Mouse (Mus musculus): ENCODE measurements at regions not wholly inside any gene's neighbourhood (a gene's known extent, or its start where the extent isn't known, plus 50 kb on each side); places are given as distances from the start of the nearest gene placed in this dataset.
A peak's percentile ranks its signal among the peaks of the same experiment; 100 is the strongest.

- no peak for DNase-seq (ENCODE audit: low spot score)
These were observed 69.0 kb upstream of the Atrnl1 start for GRCm38 (mm10) chr19:57541693-57542314.

- no peak for DNase-seq (ENCODE audit: low spot score)
These were observed 68.3 kb upstream of the Atrnl1 start for GRCm38 (mm10) chr19:57542506-57542905.

GRCm38 (mm10) chr19:57543681-57544214 is 67.1 kb upstream of the Atrnl1 start:
- DNase-seq (ENCODE audit: low spot score), result no peak

GRCm38 (mm10) chr19:57544229-57544879 is 66.5 kb upstream of the Atrnl1 start:
- DNase-seq (ENCODE audit: low spot score), result no peak

- DNase-seq (ENCODE audit: low spot score), result no peak
These were observed 65.8 kb upstream of the Atrnl1 start for GRCm38 (mm10) chr19:57545071-57545470.

GRCm38 (mm10) chr19:57546039-57546438 is 64.8 kb upstream of the Atrnl1 start:
- DNase-seq (ENCODE audit: low spot score), result peak; percentile 55

- DNase-seq (ENCODE audit: low spot score), result no peak
These were observed 64.3 kb upstream of the Atrnl1 start for GRCm38 (mm10) chr19:57546519-57546918.

GRCm38 (mm10) chr19:57548093-57548492 is 62.7 kb upstream of the Atrnl1 start:
- DNase-seq (ENCODE audit: low spot score), result no peak

- DNase-seq (ENCODE audit: low spot score), result no peak
These were observed 62.2 kb upstream of the Atrnl1 start for GRCm38 (mm10) chr19:57548661-57549060.

- DNase-seq (ENCODE audit: low spot score), result no peak
These were observed 57.7 kb upstream of the Atrnl1 start for GRCm38 (mm10) chr19:57552964-57553740.

GRCm38 (mm10) chr19:57554086-57554485 is 56.7 kb upstream of the Atrnl1 start:
- no peak for DNase-seq (ENCODE audit: low spot score)

- DNase-seq (ENCODE audit: low spot score), result no peak
These were observed 55.5 kb upstream of the Atrnl1 start for GRCm38 (mm10) chr19:57555313-57555712.

- no peak for DNase-seq (ENCODE audit: low spot score)
These were observed 52.3 kb upstream of the Atrnl1 start for GRCm38 (mm10) chr19:57558420-57558967.

- no peak for DNase-seq (ENCODE audit: low spot score)
These were observed 50.1 kb upstream of the Atrnl1 start for GRCm38 (mm10) chr19:57560757-57561156.

Data from testis, postnatal 10 days (tissue).